Mouse (Mus musculus): Measurements from ENCODE around the gene Ak9. TPM values are rescaled to one million over a fixed set of nuclear protein-coding genes. Genes with fewer than 3 reads are reported as not detected.
A peak's percentile ranks its signal among the peaks of the same experiment; 100 is the strongest.

Ak9 gene
- polyA plus RNA-seq, 1 experiment from 2014 or later = 0.14 TPM

DNA sequence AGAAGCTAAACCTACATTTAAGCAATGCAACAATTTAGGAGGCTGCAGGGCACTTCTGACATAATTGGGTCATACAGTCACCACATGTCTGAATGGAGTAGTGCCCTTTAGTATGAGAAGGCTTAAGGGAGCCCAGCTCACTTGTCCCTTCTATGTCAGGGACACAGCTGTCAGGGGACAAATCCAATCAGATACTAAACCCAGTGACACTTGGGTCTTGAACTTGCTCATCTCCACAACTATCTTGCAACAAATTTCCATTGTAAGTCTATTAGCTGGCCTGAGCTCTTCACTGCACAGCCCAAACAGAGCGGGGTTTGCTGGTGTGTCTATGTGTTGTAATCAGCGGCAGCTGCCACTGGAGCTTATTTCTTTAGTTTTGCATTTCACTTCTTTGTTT is 119.9 kb downstream of the Ak9 start:
- no peak overlapping the region for H3K4me3 ChIP-seq (replicated peaks; ENCODE audit: low read length)
- 75% methylated on average over 2 of the region's 2 CpGs for WGBS
- no peak for ATAC-seq

DNA sequence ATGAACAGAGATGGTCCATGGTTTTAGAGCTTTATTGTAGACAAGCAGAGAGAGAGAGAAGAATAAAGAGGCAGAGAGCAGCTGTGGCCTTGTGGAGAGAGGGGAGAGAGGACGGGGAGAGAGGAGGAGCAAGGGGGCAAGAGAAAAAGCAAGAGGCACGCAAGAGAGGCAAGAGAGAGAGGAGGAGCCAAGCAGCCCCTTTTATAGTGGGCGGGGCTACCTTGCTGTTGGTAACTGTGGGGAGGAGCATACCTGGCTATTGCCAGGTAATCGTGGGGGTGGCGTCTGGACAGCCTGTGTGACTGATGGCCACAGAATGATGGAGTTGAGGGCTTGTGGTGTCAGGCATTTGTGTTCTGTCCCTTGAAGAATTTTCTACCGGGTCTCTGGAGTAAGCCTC is 122.6 kb downstream of the Ak9 start:
- Histone ChIP-seq H3K9ac (replicated peaks; ENCODE audit: low read depth, low read length) (no peak overlapping the region), H3K36me3 (ENCODE audit: control insufficient read depth, insufficient read depth) (no peaks in the 10 kb centered on the region), H3K4me1 (replicated peaks; ENCODE audit: control insufficient read depth, insufficient read depth, low read length) (no peaks in the 10 kb centered on the region), H3K4me2 (ENCODE audit: low read length) (no peak overlapping the region), H3K4me3 (replicated peaks; ENCODE audit: low read length) (no peak overlapping the region), H3K27me3 (replicated peaks; ENCODE audit: control insufficient read depth, insufficient read depth, low read length) (no peaks in the 10 kb centered on the region), H3K9me3 (ENCODE audit: control insufficient read depth, low read length) (no peaks in the 10 kb centered on the region), H3K27ac (ENCODE audit: low read length) (no peak overlapping the region)
- WGBS = 60% methylated on average over 6 of the region's 6 CpGs
- ATAC-seq = no peak

More for the DNA sequence above, 119.9 kb downstream of the Ak9 start:
- Histone ChIP-seq H3K27ac (ENCODE audit: low read length) (no peak overlapping the region), H3K4me2 (ENCODE audit: low read length) (no peak overlapping the region), H3K9ac (replicated peaks; ENCODE audit: low read depth, low read length) (no peak overlapping the region), H3K4me1 (replicated peaks; ENCODE audit: control insufficient read depth, insufficient read depth, low read length) (no peaks in the 10 kb centered on the region), H3K36me3 (ENCODE audit: control insufficient read depth, insufficient read depth) (no peaks in the 10 kb centered on the region), H3K27me3 (replicated peaks; ENCODE audit: control insufficient read depth, insufficient read depth, low read length) (no peaks in the 10 kb centered on the region), H3K9me3 (ENCODE audit: control insufficient read depth, low read length) (no peaks in the 10 kb centered on the region)

DNA sequence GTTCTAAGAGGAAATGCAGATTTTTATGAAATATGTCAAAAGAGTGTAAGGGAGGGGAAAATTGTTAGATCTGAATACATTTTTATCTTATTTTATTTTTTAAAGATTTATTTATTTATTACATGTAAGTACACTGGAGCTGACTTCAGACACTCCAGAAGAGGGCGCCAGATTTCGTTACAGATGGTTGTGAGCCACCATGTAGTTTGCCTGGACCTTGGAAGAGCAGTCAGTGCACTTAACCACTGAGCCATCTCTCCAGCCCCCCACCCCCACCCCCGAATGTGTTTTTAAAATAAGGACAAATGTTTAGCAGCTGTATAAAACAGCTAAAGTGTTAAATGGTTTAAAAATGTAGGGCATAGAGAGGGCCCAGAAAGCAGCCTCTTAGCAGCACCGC is 130.8 kb downstream of the Ak9 start:
- no peak overlapping the region for H3K4me3 ChIP-seq (replicated peaks; ENCODE audit: low read length)
- no peaks in the 10 kb centered on the region for H3K4me1 ChIP-seq (replicated peaks; ENCODE audit: control insufficient read depth, insufficient read depth, low read length)
- no peak for ATAC-seq
- no peaks in the 10 kb centered on the region for H3K36me3 ChIP-seq (ENCODE audit: control insufficient read depth, insufficient read depth)
- 0 out of 2 replicates have a peak, but pooled peaks cover 3% of the 10 kb centered on the region for H3K27me3 ChIP-seq (replicated peaks; ENCODE audit: control insufficient read depth, insufficient read depth, low read length)
- 28% methylated on average over 4 of the region's 4 CpGs for WGBS
- no peaks in the 10 kb centered on the region for H3K9me3 ChIP-seq (ENCODE audit: control insufficient read depth, low read length)
- no peak overlapping the region for H3K9ac ChIP-seq (replicated peaks; ENCODE audit: low read depth, low read length)
- no peak overlapping the region for H3K27ac ChIP-seq (ENCODE audit: low read length)
- no peak overlapping the region for H3K4me2 ChIP-seq (ENCODE audit: low read length)

DNA sequence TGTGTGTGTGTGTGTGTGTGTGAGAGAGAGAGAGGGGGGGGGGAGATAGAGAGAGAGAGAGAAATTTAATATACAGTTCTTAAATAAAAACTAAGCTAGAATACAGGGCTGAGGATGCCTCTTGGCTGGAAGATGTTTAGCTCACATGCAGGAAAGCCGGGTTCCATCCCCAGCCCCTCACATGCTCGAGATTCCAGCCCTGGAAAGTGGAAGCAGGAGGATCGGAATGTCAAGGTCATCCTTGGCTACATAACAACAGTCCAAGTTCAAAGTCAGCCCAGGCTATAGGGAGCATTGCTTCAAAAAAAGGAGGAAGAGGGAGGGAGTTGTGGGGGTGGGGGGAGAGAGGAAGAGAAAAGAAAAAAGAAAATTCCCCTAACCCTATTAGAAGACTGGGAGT is 131.4 kb downstream of the Ak9 start:
- Histone ChIP-seq H3K9ac (replicated peaks; ENCODE audit: low read depth, low read length) (no peak overlapping the region), H3K27ac (ENCODE audit: low read length) (no peak overlapping the region), H3K4me1 (replicated peaks; ENCODE audit: control insufficient read depth, insufficient read depth, low read length) (no peaks in the 10 kb centered on the region), H3K4me3 (replicated peaks; ENCODE audit: low read length) (no peak overlapping the region), H3K27me3 (replicated peaks; ENCODE audit: control insufficient read depth, insufficient read depth, low read length) (0 out of 2 replicates have a peak, but pooled peaks cover 3% of the 10 kb centered on the region), H3K36me3 (ENCODE audit: control insufficient read depth, insufficient read depth) (no peaks in the 10 kb centered on the region), H3K9me3 (ENCODE audit: control insufficient read depth, low read length) (no peaks in the 10 kb centered on the region), H3K4me2 (ENCODE audit: low read length) (no peak overlapping the region)
- no peak for ATAC-seq
- WGBS = 43% methylated on average over 3 of the region's 3 CpGs

DNA sequence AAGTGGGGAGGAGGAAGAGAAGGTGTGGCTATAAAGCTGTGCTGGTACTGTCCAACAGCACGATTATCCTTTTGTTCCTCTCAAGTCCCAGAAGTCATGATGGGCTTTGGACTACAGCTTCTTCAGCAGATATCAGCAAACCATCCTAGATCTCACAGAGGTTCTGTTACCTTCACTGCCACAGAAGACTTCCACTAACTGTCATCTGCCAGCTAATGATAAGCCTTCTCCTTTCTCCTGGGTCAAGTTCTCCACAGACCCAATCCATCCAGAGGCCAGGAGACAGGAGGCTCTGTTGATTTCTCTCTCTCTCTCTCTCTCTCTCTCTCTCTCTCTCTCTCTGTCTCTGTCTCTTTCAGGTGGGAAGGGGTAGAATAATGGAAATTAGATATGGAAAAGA is 144.4 kb downstream of the Ak9 start:
- Histone ChIP-seq H3K4me1 (replicated peaks; ENCODE audit: control insufficient read depth, insufficient read depth, low read length) (peaks cover 25% of the 10 kb centered on the region), H3K27ac (ENCODE audit: low read length) (no peak overlapping the region), H3K4me3 (replicated peaks; ENCODE audit: low read length) (no peak overlapping the region), H3K27me3 (replicated peaks; ENCODE audit: control insufficient read depth, insufficient read depth, low read length) (no peaks in the 10 kb centered on the region), H3K9me3 (ENCODE audit: control insufficient read depth, low read length) (no peaks in the 10 kb centered on the region), H3K9ac (replicated peaks; ENCODE audit: low read depth, low read length) (no peak overlapping the region), H3K36me3 (ENCODE audit: control insufficient read depth, insufficient read depth) (no peaks in the 10 kb centered on the region), H3K4me2 (ENCODE audit: low read length) (no peak overlapping the region)
- 85% methylated on average over 1 of the region's 1 CpGs for WGBS
- ATAC-seq = no peak

DNA sequence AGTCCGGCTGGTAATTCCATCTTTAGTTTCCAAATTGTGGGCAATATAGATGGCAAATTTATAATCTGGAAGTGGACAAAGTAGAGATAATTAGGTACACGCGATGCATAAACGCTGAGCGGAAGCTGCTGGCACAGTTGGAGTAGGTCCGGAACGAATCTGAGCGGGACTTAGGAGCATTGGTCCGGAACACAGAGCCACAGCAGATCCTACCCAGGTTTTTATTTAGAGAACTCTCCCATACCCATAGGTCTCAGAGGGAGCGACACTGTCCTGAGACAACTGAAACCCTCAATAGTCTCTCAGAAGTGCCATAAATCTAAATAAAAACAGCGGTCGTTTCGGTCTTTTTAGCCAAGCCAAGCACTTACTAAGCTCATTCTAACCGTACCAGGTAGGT is 145.9 kb downstream of the Ak9 start:
- Histone ChIP-seq H3K4me3 (replicated peaks; ENCODE audit: low read length) (peak overlapping the region; percentile 89), H3K36me3 (ENCODE audit: control insufficient read depth, insufficient read depth) (peaks cover 3% of the 10 kb centered on the region; the same call in 1 of the 2 replicates), H3K9me3 (ENCODE audit: control insufficient read depth, low read length) (no peaks in the 10 kb centered on the region), H3K4me2 (ENCODE audit: low read length) (peak overlapping the region; percentile 54), H3K27ac (ENCODE audit: low read length) (peak overlapping the region; percentile 76; the same call in 1 of the 2 replicates), H3K4me1 (replicated peaks; ENCODE audit: control insufficient read depth, insufficient read depth, low read length) (peaks cover 31% of the 10 kb centered on the region), H3K9ac (replicated peaks; ENCODE audit: low read depth, low read length) (peak overlapping the region; percentile 81), H3K27me3 (replicated peaks; ENCODE audit: control insufficient read depth, insufficient read depth, low read length) (no peaks in the 10 kb centered on the region)
- ATAC-seq = peak; percentile 66
- WGBS = 11% methylated on average over 14 of the region's 14 CpGs

DNA sequence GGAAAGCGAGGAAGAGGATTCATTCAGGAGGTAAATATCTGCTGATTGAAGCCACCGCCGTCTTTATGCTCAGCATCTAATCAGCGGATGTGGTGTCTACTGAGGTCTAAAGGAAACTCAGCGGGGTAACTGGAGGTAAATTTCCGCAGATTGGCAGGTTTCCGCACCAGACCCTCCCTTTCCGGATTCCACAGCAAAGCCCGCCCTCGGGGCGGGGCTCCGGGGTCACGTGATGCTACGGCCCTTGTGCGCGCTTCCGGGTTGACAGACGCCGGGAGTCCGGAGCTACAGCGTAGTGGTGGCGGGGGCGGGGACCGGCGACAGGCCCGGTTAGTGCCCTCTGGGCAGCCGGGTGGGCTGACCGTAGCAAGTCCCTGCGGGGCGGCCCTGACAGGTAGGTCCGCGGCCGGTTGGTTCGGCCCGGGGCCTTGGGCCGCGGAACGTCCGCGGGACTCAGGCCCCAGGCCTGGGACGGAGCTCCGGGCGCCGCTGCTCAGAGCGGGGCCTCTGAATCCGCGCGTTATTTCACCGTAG is 146.4 kb downstream of the Ak9 start, which contains the start of gene Zbtb24:
Zbtb24 (plus strand) TSS at position 247 of the 534 bp plus-strand sequence.
- ATAC-seq = peak; percentile 97
- under 1% methylated on average over 49 of the region's 49 CpGs for WGBS
- Histone ChIP-seq H3K27ac (ENCODE audit: low read length) (peak within 1 kb of the TSS; percentile 76; the same call in 1 of the 2 replicates), H3K27me3 (replicated peaks; ENCODE audit: control insufficient read depth, insufficient read depth, low read length) (no peaks in the 10 kb centered on the region), H3K4me2 (ENCODE audit: low read length) (peak within 1 kb of the TSS; percentile 76), H3K36me3 (ENCODE audit: control insufficient read depth, insufficient read depth) (peaks cover 3% of the 10 kb centered on the region; the same call in 1 of the 2 replicates), H3K4me1 (replicated peaks; ENCODE audit: control insufficient read depth, insufficient read depth, low read length) (peaks cover 31% of the 10 kb centered on the region), H3K4me3 (replicated peaks; ENCODE audit: low read length) (peak within 1 kb of the TSS; percentile 89), H3K9ac (replicated peaks; ENCODE audit: low read depth, low read length) (peak within 1 kb of the TSS; percentile 81), H3K9me3 (ENCODE audit: control insufficient read depth, low read length) (no peaks in the 10 kb centered on the region)

DNA sequence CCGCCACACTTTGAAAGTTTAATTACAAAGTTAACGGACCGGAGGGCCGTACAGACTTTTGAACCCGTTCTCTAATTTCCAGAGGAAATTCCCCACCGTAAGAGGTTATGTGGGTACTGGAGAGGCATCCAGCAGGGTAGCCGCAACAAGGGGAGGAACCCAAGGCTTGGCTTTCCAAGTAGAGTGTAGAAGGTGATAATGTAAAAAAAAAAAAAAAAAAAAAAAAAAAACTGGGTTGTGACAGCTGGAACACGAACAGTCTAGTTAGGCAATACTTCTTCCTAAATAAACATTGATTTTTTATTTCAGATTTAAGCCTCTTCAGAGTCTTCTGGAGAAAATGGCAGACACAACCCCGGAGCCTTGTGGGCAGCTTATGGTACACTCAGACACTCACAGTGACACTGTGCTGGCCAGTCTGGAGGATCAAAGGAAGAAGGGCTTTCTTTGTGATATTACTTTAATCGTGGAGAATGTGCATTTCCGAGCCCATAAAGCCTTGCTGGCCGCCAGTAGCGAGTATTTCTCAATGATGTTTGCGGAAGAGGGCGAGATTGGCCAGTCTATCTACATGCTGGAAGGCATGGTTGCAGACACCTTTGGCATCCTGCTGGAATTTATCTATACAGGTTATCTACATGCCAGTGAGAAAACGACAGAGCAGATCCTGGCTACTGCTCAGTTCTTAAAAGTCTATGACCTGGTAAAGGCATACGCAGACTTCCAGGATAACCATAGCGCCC is 147.2 kb downstream of the Ak9 start:
- Histone ChIP-seq H3K9me3 (ENCODE audit: control insufficient read depth, low read length) (no peaks in the 10 kb centered on the region), H3K27ac (ENCODE audit: low read length) (no peak overlapping the region), H3K4me3 (replicated peaks; ENCODE audit: low read length) (peak overlapping the region; percentile 89), H3K27me3 (replicated peaks; ENCODE audit: control insufficient read depth, insufficient read depth, low read length) (no peaks in the 10 kb centered on the region), H3K36me3 (ENCODE audit: control insufficient read depth, insufficient read depth) (peaks cover 5% of the 10 kb centered on the region; the same call in 1 of the 2 replicates), H3K4me2 (ENCODE audit: low read length) (peak overlapping the region; percentile 76), H3K4me1 (replicated peaks; ENCODE audit: control insufficient read depth, insufficient read depth, low read length) (peaks cover 31% of the 10 kb centered on the region), H3K9ac (replicated peaks; ENCODE audit: low read depth, low read length) (peak overlapping the region; percentile 81)
- 58% methylated on average over 18 of the region's 18 CpGs for WGBS
- ATAC-seq = peak; percentile 2; the same call in 1 of the 2 replicates

DNA sequence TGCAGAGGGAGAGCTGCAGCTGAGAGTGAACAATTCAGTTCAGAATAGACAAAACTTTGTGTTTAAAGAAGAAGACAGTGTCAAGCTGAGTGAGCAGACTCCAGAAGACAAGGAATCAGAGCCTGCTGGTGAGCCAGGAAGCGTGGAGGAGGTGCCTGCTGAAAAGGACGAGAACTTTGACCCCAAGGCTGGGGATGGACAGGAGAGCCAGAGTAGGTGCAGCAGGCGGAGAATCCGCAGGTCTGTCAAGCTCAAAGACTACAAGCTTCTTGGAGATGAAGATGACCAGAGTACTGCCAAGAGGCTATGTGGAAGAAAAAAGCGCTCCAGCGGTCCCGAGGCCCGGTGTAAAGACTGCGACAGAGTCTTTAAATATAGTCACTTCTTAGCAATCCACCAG is 147.9 kb downstream of the Ak9 start:
- Histone ChIP-seq H3K4me1 (replicated peaks; ENCODE audit: control insufficient read depth, insufficient read depth, low read length) (peaks cover 31% of the 10 kb centered on the region), H3K9ac (replicated peaks; ENCODE audit: low read depth, low read length) (no peak overlapping the region), H3K27me3 (replicated peaks; ENCODE audit: control insufficient read depth, insufficient read depth, low read length) (no peaks in the 10 kb centered on the region), H3K4me2 (ENCODE audit: low read length) (no peak overlapping the region), H3K4me3 (replicated peaks; ENCODE audit: low read length) (no peak overlapping the region), H3K9me3 (ENCODE audit: control insufficient read depth, low read length) (no peaks in the 10 kb centered on the region), H3K27ac (ENCODE audit: low read length) (no peak overlapping the region), H3K36me3 (ENCODE audit: control insufficient read depth, insufficient read depth) (peaks cover 5% of the 10 kb centered on the region; the same call in 1 of the 2 replicates)
- 97% methylated on average over 9 of the region's 9 CpGs for WGBS
- no peak for ATAC-seq
